Mouse (Mus musculus) G1E (cell line): ENCODE results near the gene Plscr1. TPM values are rescaled to one million over a fixed set of nuclear protein-coding genes. Genes with fewer than 3 reads are reported as not detected.

Source experiments
- ATAC-seq: 2 replicates; pipeline ENCODE4 v1.8.0; 2016; ENCODE audit warnings: mild to moderate bottlenecking; ENCODE audit not compliant: insufficient number of reproducible peaks, poor library complexity, low FRiP score, severe bottlenecking; ENCODE audit errors: extremely low read depth
- DNase-seq: peaks from one replicate; pipeline ENCODE4 v3.0.0; 2012; ENCODE audit warnings: low spot score
- H3K27me3 ChIP-seq: 2 replicates; pipeline ENCODE4 v1.6.1; 2012; ENCODE audit warnings: mild to moderate bottlenecking, low read length, inconsistent platforms; ENCODE audit not compliant: insufficient read depth
- H3K36me3 ChIP-seq: replicated peaks from 2 replicates; pipeline ENCODE3; 2012; ENCODE audit warnings: mild to moderate bottlenecking, inconsistent platforms
- H3K4me1 ChIP-seq: 2 replicates; pipeline ENCODE4 v1.6.1; 2012; ENCODE audit warnings: low read depth, low read length, inconsistent platforms, mixed read lengths; ENCODE audit not compliant: insufficient read depth
- H3K4me3 ChIP-seq: 2 replicates; pipeline ENCODE4 v1.5.1; 2012; ENCODE audit warnings: low read depth, mild to moderate bottlenecking, inconsistent platforms, low read length, moderate library complexity, mixed read lengths
- H3K9me3 ChIP-seq: replicated peaks from 2 replicates; pipeline ENCODE4 v1.6.1; 2012; ENCODE audit warnings: inconsistent platforms
- CTCF ChIP-seq: IDR thresholded peaks from 2 replicates; pipeline ENCODE4 v1.5.1; 2012; ENCODE audit warnings: low read depth, low read length, inconsistent platforms, mixed read lengths
- GATA1 ChIP-seq: IDR thresholded peaks from 2 replicates; pipeline ENCODE4 v1.6.1; 2012; ENCODE audit warnings: borderline replicate concordance, low read length, inconsistent platforms, mixed read lengths
- GATA2 ChIP-seq: IDR thresholded peaks from 2 replicates; pipeline ENCODE4 v1.6.1; 2012; ENCODE audit warnings: low read depth, low read length, inconsistent platforms, borderline replicate concordance
- POLR2AphosphoS5 ChIP-seq: IDR thresholded peaks from 2 replicates; pipeline ENCODE4 v1.6.1; 2012; ENCODE audit warnings: low read depth, low read length, inconsistent platforms; ENCODE audit not compliant: insufficient replicate concordance
- TAL1 ChIP-seq: conservative IDR thresholded peaks from 2 replicates; pipeline ENCODE4 v1.6.1; 2012; ENCODE audit warnings: low read depth, low read length, inconsistent platforms, mixed read lengths
- polyA plus RNA-seq: library from polyadenylated mRNA; stranded (reverse); fragments of >175 nt; gene quantifications from 2 replicates; pipeline ENCODE4 v1.2.3, GENCODE M21; 2012
- total RNA-seq, 2 experiments: library from RNA; stranded (forward) in 1 of 2; stranded (reverse) in 1 of 2; fragments of 200-1000 nt in 1 of 2; fragments of >200 nt in 1 of 2; fragmentation: Nextera tagmentation in 1 of 2; gene quantifications; 2 replicates each; pipeline ENCODE4 v1.2.3; 2014 to 2017

The Plscr1 gene
- total and polyA plus RNA-seq, 3 experiments: 80.3 to 180 (median 124) TPM

- Histone ChIP-seq H3K9me3 (no peaks in the 10 kb centered on the region), H3K4me3 (no peak overlapping the region; the same call in 1 of the 2 replicates), H3K36me3 (peaks cover 27% of the 10 kb centered on the region), H3K4me1 (peaks cover 53% of the 10 kb centered on the region), H3K27me3 (no peaks in the 10 kb centered on the region)
- TF ChIP-seq POLR2AphosphoS5 (no peak), GATA2 (no peak), GATA1 (no peak), TAL1 (no peak), CTCF (no peak)
- no peak for ATAC-seq
- no peak for DNase-seq
These were observed 3.2 kb downstream of the Plscr1 start for GRCm38 (mm10) chr9:92252718-92253117.

GRCm38 (mm10) chr9:92253585-92254321 lies 4.2 kb downstream of the Plscr1 start:
- H3K9me3 ChIP-seq: no peaks in the 10 kb centered on the region
- peaks cover 28% of the 10 kb centered on the region for H3K36me3 ChIP-seq
- TF ChIP-seq GATA1 (no peak), POLR2AphosphoS5 (no peak), CTCF (no peak), TAL1 (no peak), GATA2 (no peak)
- DNase-seq (no peak), ATAC-seq (no peak)
- peaks cover 51% of the 10 kb centered on the region for H3K4me1 ChIP-seq
- no peaks in the 10 kb centered on the region for H3K27me3 ChIP-seq
- no peak overlapping the region for H3K4me3 ChIP-seq

- H3K36me3 ChIP-seq: peaks cover 63% of the 10 kb centered on the region
- no peaks in the 10 kb centered on the region for H3K27me3 ChIP-seq
- DNase-seq (no peak), ATAC-seq (peak; percentile 74)
- TF ChIP-seq GATA1 (no peak), POLR2AphosphoS5 (no peak), TAL1 (no peak)
- H3K4me1 ChIP-seq: peaks cover 35% of the 10 kb centered on the region
- H3K4me3 ChIP-seq: no peak overlapping the region
- H3K9me3 ChIP-seq: no peaks in the 10 kb centered on the region
These were observed 11.1 kb downstream of the Plscr1 start for GRCm38 (mm10) chr9:92260481-92261159.

- TF ChIP-seq CTCF: no peak
- no peak for TF ChIP-seq TAL1
- TF ChIP-seq GATA1: no peak
- TF ChIP-seq POLR2AphosphoS5: no peak
- TF ChIP-seq GATA2: no peak
- no peak for DNase-seq
- Histone ChIP-seq H3K9me3 (no peaks in the 10 kb centered on the region), H3K4me3 (peak overlapping the region; percentile 30; the same call in 1 of the 2 replicates), H3K27me3 (no peaks in the 10 kb centered on the region), H3K4me1 (peaks cover 30% of the 10 kb centered on the region), H3K36me3 (peaks cover 88% of the 10 kb centered on the region)
- peak; percentile 28; the same call in 1 of the 2 replicates for ATAC-seq
These were observed 16.2 kb downstream of the Plscr1 start for GRCm38 (mm10) chr9:92265719-92266118.

- peaks cover 28% of the 10 kb centered on the region for H3K4me1 ChIP-seq
These were observed 17.1 kb downstream of the Plscr1 start for GRCm38 (mm10) chr9:92266558-92267171.

GRCm38 (mm10) chr9:92267732-92268131 lies 18.2 kb downstream of the Plscr1 start:
- H3K4me1 ChIP-seq: peaks cover 32% of the 10 kb centered on the region
- DNase-seq: no peak
- TF ChIP-seq CTCF (no peak), GATA1 (no peak), TAL1 (no peak), POLR2AphosphoS5 (no peak), GATA2 (no peak)
- H3K4me3 ChIP-seq: no peak overlapping the region
- no peaks in the 10 kb centered on the region for H3K27me3 ChIP-seq
- ATAC-seq: no peak
- peaks cover 82% of the 10 kb centered on the region for H3K36me3 ChIP-seq
- no peaks in the 10 kb centered on the region for H3K9me3 ChIP-seq

More at GRCm38 (mm10) chr9:92266558-92267171, 17.1 kb downstream of the Plscr1 start:
- TF ChIP-seq TAL1: no peak
- no peak for TF ChIP-seq CTCF
- TF ChIP-seq GATA2: no peak
- no peak for TF ChIP-seq POLR2AphosphoS5
- no peak for TF ChIP-seq GATA1
- Histone ChIP-seq H3K9me3 (no peaks in the 10 kb centered on the region), H3K36me3 (peaks cover 86% of the 10 kb centered on the region), H3K4me3 (no peak overlapping the region), H3K27me3 (no peaks in the 10 kb centered on the region)
- no peak for ATAC-seq
- DNase-seq: no peak
